Mouse (Mus musculus): ENCODE data around the gene Gm11559. TPM values are rescaled to one million over a fixed set of nuclear protein-coding genes. Genes with fewer than 3 reads are reported as not detected.

Gm11559 gene
- not detected in 2 replicates for polyA plus RNA-seq (2012; ENCODE audit: low replicate concordance)

GRCm38 (mm10) chr11:99864176-99864575 is at the start of gene Gm11559:
Gm11559 (plus strand) TSS chr11:99864476.

GRCm38 (mm10) chr11:99815566-99815965 is 48.7 kb upstream of the Gm11559 start, which contains the start of gene Gm11564:
Gm11564 (minus strand) TSS chr11:99815666.

GRCm38 (mm10) chr11:99837966-99838365 is 26.3 kb upstream of the Gm11559 start, which contains the start of gene 2300003K06Rik:
2300003K06Rik (minus strand) TSS chr11:99838066.

GRCm38 (mm10) chr11:99851508-99851907 is 12.8 kb upstream of the Gm11559 start, which contains the start of gene Krtap4-16:
Krtap4-16 (minus strand) TSS chr11:99851608.

GRCm38 (mm10) chr11:99857617-99858016 is 6.7 kb upstream of the Gm11559 start, which contains the start of gene Gm11568:
Gm11568 (plus strand) TSS chr11:99857917.

GRCm38 (mm10) chr11:99873089-99873488 is 8.8 kb downstream of the Gm11559 start, which contains the start of gene Krtap9-1:
Krtap9-1 (plus strand) TSS chr11:99873389.

GRCm38 (mm10) chr11:99878887-99879286 is 14.6 kb downstream of the Gm11559 start, which contains the start of gene Gm11567:
Gm11567 (plus strand) TSS chr11:99879187.

GRCm38 (mm10) chr11:99907620-99908019 is 43.3 kb downstream of the Gm11559 start, which contains the start of gene Krtap31-1:
Krtap31-1 (plus strand) TSS chr11:99907920.

GRCm38 (mm10) chr11:99914451-99914850 is 50.2 kb downstream of the Gm11559 start, which contains the start of gene Gm11565:
Gm11565 (plus strand) TSS chr11:99914751.

Other genes starting within 250 kb of the Gm11559 start
- gene Krtap2-4, start 249.6 kb upstream of the Gm11559 start, polyA plus RNA-seq (2012; ENCODE audit: low replicate concordance), result not detected in 2 replicates
- not detected in 2 replicates for gene Gm11562, start 244.0 kb upstream of the Gm11559 start, polyA plus RNA-seq (2012; ENCODE audit: low replicate concordance)
- not detected in 2 replicates for gene Krtap4-1, start 236.2 kb upstream of the Gm11559 start, polyA plus RNA-seq (2012; ENCODE audit: low replicate concordance)
- not detected in 2 replicates for gene Krtap4-2, start 229.4 kb upstream of the Gm11559 start, polyA plus RNA-seq (2012; ENCODE audit: low replicate concordance)
- not detected in 2 replicates for gene Krtap4-7, start 220.4 kb upstream of the Gm11559 start, polyA plus RNA-seq (2012; ENCODE audit: low replicate concordance)
- not detected in 2 replicates for gene Gm11555, start 214.2 kb upstream of the Gm11559 start, polyA plus RNA-seq (2012; ENCODE audit: low replicate concordance)
- gene Gm11563, start 205.5 kb upstream of the Gm11559 start, polyA plus RNA-seq (2012; ENCODE audit: low replicate concordance), result not detected in 2 replicates
- not detected in 2 replicates for gene Krtap4-6, start 198.5 kb upstream of the Gm11559 start, polyA plus RNA-seq (2012; ENCODE audit: low replicate concordance)
- not detected in 2 replicates for gene Gm14190, start 173.7 kb upstream of the Gm11559 start, polyA plus RNA-seq (2012; ENCODE audit: low replicate concordance)
- not detected in 2 replicates for gene Gm14180, start 130.2 kb upstream of the Gm11559 start, polyA plus RNA-seq (2012; ENCODE audit: low replicate concordance)
- not detected in 2 replicates for gene Gm11595, start 91.6 kb upstream of the Gm11559 start, polyA plus RNA-seq (2012; ENCODE audit: low replicate concordance)
- gene Krtap4-8, start 83.8 kb upstream of the Gm11559 start, polyA plus RNA-seq (2012; ENCODE audit: low replicate concordance), result not detected in 2 replicates
- gene Krtap4-9, start 79.3 kb upstream of the Gm11559 start, polyA plus RNA-seq (2012; ENCODE audit: low replicate concordance), result not detected in 2 replicates
- gene Gm11596, start 71.0 kb upstream of the Gm11559 start, polyA plus RNA-seq (2012; ENCODE audit: low replicate concordance), result not detected in 2 replicates
- not detected in 2 replicates for gene Gm11569, start 65.5 kb upstream of the Gm11559 start, polyA plus RNA-seq (2012; ENCODE audit: low replicate concordance)
- not detected in 2 replicates for gene Gm11554, start 60.0 kb upstream of the Gm11559 start, polyA plus RNA-seq (2012; ENCODE audit: low replicate concordance)
- not detected in 2 replicates for gene Krtap4-13, start 54.6 kb upstream of the Gm11559 start, polyA plus RNA-seq (2012; ENCODE audit: low replicate concordance)
- gene Gm11564, start 48.8 kb upstream of the Gm11559 start, polyA plus RNA-seq (2012; ENCODE audit: low replicate concordance), result not detected in 2 replicates
- gene 2300003K06Rik, start 26.4 kb upstream of the Gm11559 start, polyA plus RNA-seq (2012; ENCODE audit: low replicate concordance), result not detected in 2 replicates
- not detected in 2 replicates for gene Krtap4-16, start 12.9 kb upstream of the Gm11559 start, polyA plus RNA-seq (2012; ENCODE audit: low replicate concordance)
- gene Gm11568, start 6.6 kb upstream of the Gm11559 start, polyA plus RNA-seq (2012; ENCODE audit: low replicate concordance), result not detected in 2 replicates
- not detected in 2 replicates for gene Krtap9-1, start 8.9 kb downstream of the Gm11559 start, polyA plus RNA-seq (2012; ENCODE audit: low replicate concordance)
- not detected in 2 replicates for gene Gm11567, start 14.7 kb downstream of the Gm11559 start, polyA plus RNA-seq (2012; ENCODE audit: low replicate concordance)
- not detected in 2 replicates for gene Krtap31-1, start 43.4 kb downstream of the Gm11559 start, polyA plus RNA-seq (2012; ENCODE audit: low replicate concordance)
- not detected in 2 replicates for gene Gm11565, start 50.3 kb downstream of the Gm11559 start, polyA plus RNA-seq (2012; ENCODE audit: low replicate concordance)
- not detected in 2 replicates for gene Krtap31-2, start 71.8 kb downstream of the Gm11559 start, polyA plus RNA-seq (2012; ENCODE audit: low replicate concordance)
- not detected in 2 replicates for gene Krtap9-5, start 84.0 kb downstream of the Gm11559 start, polyA plus RNA-seq (2012; ENCODE audit: low replicate concordance)
- not detected in 2 replicates for gene Krtap29-1, start 114.6 kb downstream of the Gm11559 start, polyA plus RNA-seq (2012; ENCODE audit: low replicate concordance)
- gene Krtap16-1, start 122.1 kb downstream of the Gm11559 start, polyA plus RNA-seq (2012; ENCODE audit: low replicate concordance), result not detected in 2 replicates
- gene Krtap17-1, start 129.5 kb downstream of the Gm11559 start, polyA plus RNA-seq (2012; ENCODE audit: low replicate concordance), result not detected in 2 replicates
- not detected in 2 replicates for gene Krt33a, start 151.7 kb downstream of the Gm11559 start, polyA plus RNA-seq (2012; ENCODE audit: low replicate concordance)
- gene Krt33b, start 165.4 kb downstream of the Gm11559 start, polyA plus RNA-seq (2012; ENCODE audit: low replicate concordance), result not detected in 2 replicates
- gene Krt34, start 177.1 kb downstream of the Gm11559 start, polyA plus RNA-seq (2012; ENCODE audit: low replicate concordance), result not detected in 2 replicates
- gene Krt31, start 186.1 kb downstream of the Gm11559 start, polyA plus RNA-seq (2012; ENCODE audit: low replicate concordance), result not detected in 2 replicates
- not detected in 2 replicates for gene Krt32, start 223.8 kb downstream of the Gm11559 start, polyA plus RNA-seq (2012; ENCODE audit: low replicate concordance)
- 0.13 TPM in 1 of 2 replicates, not detected in the other for gene Krt35, start 231.8 kb downstream of the Gm11559 start, polyA plus RNA-seq (2012; ENCODE audit: low replicate concordance)
- not detected in 2 replicates for gene Krt36, start 241.2 kb downstream of the Gm11559 start, polyA plus RNA-seq (2012; ENCODE audit: low replicate concordance)

Measured in hematopoietic multipotent progenitor cell, adult 10-12 weeks (in vitro differentiated cells).